Mouse (Mus musculus) adrenal gland, adult (tissue): ENCODE measurements at regions not wholly inside any gene's neighbourhood (a gene's known extent, or its start where the extent isn't known, plus 50 kb on each side); places are given as distances from the start of the nearest gene placed in this dataset.

Source experiments
- DNase-seq, 2 experiments: peaks; one replicate each; pipeline ENCODE4 v3.0.0; 2022 to 2023; ENCODE audit warnings: low spot score in 1 of 2; ENCODE audit not compliant: inconsistent age in 2 of 2

GRCm38 (mm10) chr5:21109030-21109429, 53.3 kb upstream of the Ptpn12 start:
- DNase-seq, result no peak

GRCm38 (mm10) chr5:21113377-21113776, 57.7 kb upstream of the Ptpn12 start:
- DNase-seq, result no peak

- DNase-seq, result no peak
These were observed 59.8 kb upstream of the Ptpn12 start for GRCm38 (mm10) chr5:21115552-21115951.

GRCm38 (mm10) chr5:21123081-21123480, 63.0 kb upstream of the Gsap start:
- peak in 1 of 2 experiments; percentile 82 for DNase-seq

DNA sequence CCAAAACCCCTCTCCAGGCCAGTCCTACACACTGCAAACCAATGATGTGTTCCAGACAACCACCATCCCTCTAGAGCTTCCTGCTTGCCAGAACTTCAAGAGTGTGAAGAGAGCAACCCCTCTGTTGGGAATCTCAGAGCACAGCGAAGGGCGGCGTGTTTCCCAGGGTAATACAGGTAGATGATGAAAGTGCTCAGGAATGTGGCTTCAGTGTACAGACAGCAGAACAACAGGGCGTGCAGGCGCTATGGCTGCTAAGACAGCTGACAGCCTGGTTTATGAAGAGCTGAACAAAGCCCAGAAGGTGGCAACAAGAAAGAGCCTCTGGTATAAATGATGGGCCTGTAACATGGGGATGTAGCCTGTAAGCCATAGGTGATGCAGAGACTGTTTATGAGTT, 61.0 kb upstream of the Gsap start:
- no peak for DNase-seq

- DNase-seq, result peak in 1 of 2 experiments; percentile 77
These were observed 54.9 kb upstream of the Gsap start for GRCm38 (mm10) chr5:21131173-21131572.

DNA sequence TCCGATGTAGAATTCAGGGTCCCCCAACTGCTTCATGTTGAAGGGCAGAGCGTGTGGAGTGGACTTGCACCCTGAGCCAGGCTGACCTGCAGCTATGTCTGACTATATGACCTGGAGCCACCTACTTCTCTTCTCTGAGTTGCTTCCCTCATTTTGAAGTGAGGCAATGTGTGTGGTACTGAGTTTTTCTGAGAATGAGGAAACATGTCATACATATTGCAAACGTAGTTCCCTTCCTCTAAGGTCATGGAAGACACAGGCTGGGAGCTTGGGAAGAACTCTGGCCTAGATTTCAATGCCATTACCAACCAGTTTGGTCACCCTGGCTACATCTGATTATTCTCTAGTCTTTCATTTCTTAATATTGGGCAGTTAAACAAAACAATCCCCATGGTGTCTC, 54.1 kb upstream of the Gsap start:
- peak in 1 of 2 experiments; percentile 51 for DNase-seq

- peak; percentile 58 to 78 for DNase-seq
These were observed 50.6 kb upstream of the Gsap start for GRCm38 (mm10) chr5:21135476-21135875.

DNA sequence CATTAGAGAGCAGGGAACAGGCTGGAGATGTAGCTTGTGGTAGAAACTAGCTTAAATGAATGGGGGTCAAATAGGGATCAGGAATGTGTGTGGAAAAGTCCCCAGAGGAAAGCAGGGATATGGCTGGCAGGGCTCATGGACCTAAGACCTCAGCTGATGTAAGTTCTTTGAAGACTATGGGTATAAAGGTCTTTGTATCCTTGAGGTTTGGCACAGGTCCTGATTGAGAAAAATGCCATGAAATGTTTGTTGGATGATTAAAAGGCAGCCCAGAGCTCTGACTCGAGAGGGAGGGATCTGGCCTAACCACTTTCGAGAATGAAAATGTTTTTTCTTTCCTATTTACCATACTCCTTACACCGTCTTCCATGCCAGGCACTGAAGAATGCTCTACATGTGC, 50.0 kb upstream of the Gsap start:
- peak; percentile 69 to 93 for DNase-seq
